Mouse (Mus musculus): ENCODE data around the gene Abr. TPM values are rescaled to one million over a fixed set of nuclear protein-coding genes. Genes with fewer than 3 reads are reported as not detected.

Gene Abr
- polyA plus RNA-seq, 1 experiment from 2014 or later = 38.3 TPM

DNA sequence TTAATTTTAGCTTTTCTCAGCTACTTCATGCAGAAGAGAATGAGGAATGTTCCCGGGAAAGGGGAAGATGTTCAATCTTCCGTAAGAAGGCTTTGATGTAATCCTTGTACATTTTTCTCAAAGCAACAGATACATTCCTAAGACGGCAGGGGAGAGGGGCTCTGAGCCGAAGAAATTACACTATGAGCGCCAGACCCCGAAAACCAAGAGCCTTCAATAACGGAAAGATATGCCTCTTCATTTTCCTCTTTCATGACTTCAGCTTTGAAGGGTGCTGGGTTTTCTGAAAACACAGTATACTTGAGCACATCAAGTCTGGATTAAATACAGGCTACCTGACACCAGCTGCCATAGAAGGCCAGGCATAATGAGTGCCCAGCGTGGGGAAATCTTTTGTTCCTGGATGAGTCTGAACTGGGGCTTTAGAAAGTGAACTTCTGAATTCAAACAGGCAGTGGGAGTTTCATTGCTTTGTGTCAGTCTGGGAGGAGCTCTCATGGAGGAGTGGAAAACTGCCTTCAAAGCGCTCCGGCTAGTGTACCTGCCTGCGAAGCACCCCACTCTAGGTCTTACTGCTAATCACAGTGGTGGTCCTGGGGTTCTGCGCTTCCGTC is 239.3 kb downstream of the Abr start:
- Histone ChIP-seq H3K4me3 (replicated peaks) (no peak overlapping the region), H3K4me2 (replicated peaks) (no peak overlapping the region), H3K9me3 (no peaks in the 10 kb centered on the region), H3K9ac (no peak overlapping the region), H3K27ac (peak overlapping the region; percentile 69), H3K4me1 (replicated peaks) (peaks cover 16% of the 10 kb centered on the region), H3K27me3 (replicated peaks) (no peaks in the 10 kb centered on the region), H3K36me3 (no peaks in the 10 kb centered on the region)
- 56% methylated on average over 13 of the region's 13 CpGs for WGBS
- peak; percentile 31; the same call in 1 of the 2 replicates for ATAC-seq

GRCm38 (mm10) chr11:76381201-76381885 is 240.8 kb downstream of the Abr start:
- H3K36me3 ChIP-seq = no peaks in the 10 kb centered on the region
- peaks cover 16% of the 10 kb centered on the region for H3K4me1 ChIP-seq (replicated peaks)
- ATAC-seq = no peak
- WGBS = 78% methylated on average over 15 of the region's 15 CpGs
- H3K4me2 ChIP-seq (replicated peaks) = no peak overlapping the region
- H3K27me3 ChIP-seq (replicated peaks) = no peaks in the 10 kb centered on the region
- no peak overlapping the region for H3K9ac ChIP-seq
- H3K9me3 ChIP-seq = no peaks in the 10 kb centered on the region
- H3K4me3 ChIP-seq (replicated peaks) = no peak overlapping the region
- H3K27ac ChIP-seq = no peak overlapping the region

DNA sequence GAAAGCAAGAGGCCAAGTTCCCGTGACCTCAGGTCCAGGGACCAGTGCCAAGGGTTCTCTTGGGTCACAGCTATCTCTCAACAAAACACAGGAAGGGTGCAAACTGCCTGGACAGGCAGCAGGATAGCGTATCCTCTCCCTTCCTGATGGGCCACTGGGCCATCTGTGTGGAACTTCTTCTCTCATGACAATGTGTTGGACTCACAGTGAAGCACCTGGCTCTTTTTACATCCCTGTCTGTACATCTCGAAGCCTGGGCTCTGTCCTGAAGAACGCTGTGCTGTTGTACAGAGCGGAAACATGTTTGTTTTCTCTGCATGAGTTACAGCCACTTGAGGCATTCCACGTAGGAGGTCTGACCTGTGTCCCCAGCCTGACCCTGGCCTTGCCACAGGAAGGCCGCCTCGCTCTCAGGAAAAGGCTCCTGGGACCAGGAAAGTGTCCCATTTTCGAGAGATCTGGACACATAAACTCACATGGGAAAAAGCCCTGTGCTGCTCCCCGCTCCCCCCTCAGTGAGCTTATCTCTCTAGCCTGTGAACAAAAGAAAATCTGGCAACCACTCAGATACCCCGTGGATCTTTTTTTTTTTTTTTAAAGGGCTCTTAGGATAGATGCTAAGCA is 242.1 kb downstream of the Abr start:
- Histone ChIP-seq H3K4me1 (replicated peaks) (peaks cover 22% of the 10 kb centered on the region), H3K4me2 (replicated peaks) (no peak overlapping the region), H3K4me3 (replicated peaks) (no peak overlapping the region), H3K27ac (peak overlapping the region; percentile 20), H3K9me3 (no peaks in the 10 kb centered on the region), H3K36me3 (no peaks in the 10 kb centered on the region), H3K27me3 (replicated peaks) (no peaks in the 10 kb centered on the region), H3K9ac (no peak overlapping the region)
- ATAC-seq = peak; percentile 48
- 35% methylated on average over 11 of the region's 11 CpGs for WGBS

- Histone ChIP-seq H3K36me3 (no peaks in the 10 kb centered on the region), H3K27me3 (replicated peaks) (no peaks in the 10 kb centered on the region), H3K4me2 (replicated peaks) (no peak overlapping the region), H3K27ac (0 out of 2 replicates have a peak overlapping the region, but pooled peaks have one; percentile 88), H3K9ac (no peak overlapping the region), H3K4me1 (replicated peaks) (peaks cover 45% of the 10 kb centered on the region), H3K4me3 (replicated peaks) (no peak overlapping the region), H3K9me3 (no peaks in the 10 kb centered on the region)
- ATAC-seq = no peak
- WGBS = 85% methylated on average over 3 of the region's 3 CpGs
Measured at GRCm38 (mm10) chr11:76376425-76376824, 245.7 kb downstream of the Abr start.

DNA sequence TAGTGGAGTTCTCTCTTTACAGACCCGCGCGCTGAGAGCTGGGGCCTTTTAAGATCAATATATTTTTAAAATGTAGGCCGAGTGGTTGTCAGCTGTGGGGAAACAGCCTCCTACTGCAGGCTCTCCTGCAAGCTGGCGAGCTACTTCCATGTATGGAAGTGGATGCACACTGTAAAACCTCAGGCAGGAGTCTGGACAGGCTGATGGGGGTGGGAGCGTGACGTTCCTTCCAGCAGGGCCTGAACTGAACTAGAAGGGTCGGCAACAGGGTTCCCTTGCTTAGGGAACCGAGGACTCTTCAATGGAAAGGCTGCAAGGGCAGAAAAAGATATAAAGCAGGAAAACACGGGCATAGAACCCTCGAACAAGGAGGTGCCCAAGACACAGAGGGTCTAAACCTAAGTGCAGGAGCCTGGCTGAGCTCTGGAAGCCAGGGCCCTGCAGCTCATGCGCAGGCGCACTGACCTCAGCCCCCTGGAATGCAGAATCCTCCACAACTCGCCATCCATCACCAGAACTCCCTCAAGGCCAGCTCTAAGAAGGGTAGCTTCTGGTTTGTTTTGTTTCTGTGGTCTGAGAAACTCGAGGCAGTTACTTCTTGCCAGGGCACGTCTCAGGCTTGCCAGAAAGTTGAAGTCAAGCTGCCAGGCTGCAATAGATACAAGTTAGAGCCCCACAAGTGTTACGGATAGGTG is 247.5 kb downstream of the Abr start:
- Histone ChIP-seq H3K9ac (0 out of 2 replicates have a peak overlapping the region, but pooled peaks have one; percentile 17), H3K4me1 (replicated peaks) (peaks cover 44% of the 10 kb centered on the region), H3K27me3 (replicated peaks) (no peaks in the 10 kb centered on the region), H3K4me2 (replicated peaks) (peak overlapping the region; percentile 28; the same call in 1 of the 2 replicates), H3K9me3 (no peaks in the 10 kb centered on the region), H3K36me3 (no peaks in the 10 kb centered on the region), H3K4me3 (replicated peaks) (no peak overlapping the region), H3K27ac (peak overlapping the region; percentile 88)
- peak; percentile 93 for ATAC-seq
- 28% methylated on average over 17 of the region's 17 CpGs for WGBS

- Histone ChIP-seq H3K4me2 (replicated peaks) (no peak overlapping the region), H3K4me3 (replicated peaks) (no peak overlapping the region), H3K27ac (peak overlapping the region; percentile 64), H3K4me1 (replicated peaks) (peaks cover 44% of the 10 kb centered on the region), H3K36me3 (no peaks in the 10 kb centered on the region), H3K9ac (no peak overlapping the region), H3K27me3 (replicated peaks) (no peaks in the 10 kb centered on the region), H3K9me3 (no peaks in the 10 kb centered on the region)
- WGBS = 47% methylated on average over 6 of the region's 6 CpGs
- ATAC-seq = no peak
Measured at GRCm38 (mm10) chr11:76372534-76372933, 249.6 kb downstream of the Abr start.

DNA sequence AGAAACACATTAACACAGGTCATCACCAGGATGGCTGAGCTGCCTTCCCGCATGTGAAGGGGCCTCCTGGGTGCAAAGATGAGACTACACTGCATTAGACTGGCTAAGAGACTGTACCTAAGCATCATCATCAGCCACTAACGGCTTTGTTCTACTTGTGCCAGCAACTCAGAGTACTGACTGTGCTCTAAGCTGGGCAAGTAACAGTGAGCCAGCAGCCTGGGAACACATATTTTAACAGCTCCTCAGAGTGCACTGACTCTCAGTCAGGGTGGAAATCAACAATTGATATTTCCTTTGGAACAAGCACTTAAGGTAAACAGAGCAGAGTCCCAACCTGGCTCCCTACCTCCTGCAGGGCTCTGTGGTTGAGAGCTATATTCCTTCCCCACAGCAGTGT is 250.0 kb downstream of the Abr start:
- Histone ChIP-seq H3K9ac (no peak overlapping the region), H3K4me3 (replicated peaks) (no peak overlapping the region), H3K27ac (peak overlapping the region; percentile 64), H3K4me2 (replicated peaks) (no peak overlapping the region), H3K36me3 (no peaks in the 10 kb centered on the region), H3K27me3 (replicated peaks) (no peaks in the 10 kb centered on the region), H3K9me3 (no peaks in the 10 kb centered on the region), H3K4me1 (replicated peaks) (peaks cover 44% of the 10 kb centered on the region)
- ATAC-seq = no peak
- 33% methylated on average over 2 of the region's 2 CpGs for WGBS

DNA sequence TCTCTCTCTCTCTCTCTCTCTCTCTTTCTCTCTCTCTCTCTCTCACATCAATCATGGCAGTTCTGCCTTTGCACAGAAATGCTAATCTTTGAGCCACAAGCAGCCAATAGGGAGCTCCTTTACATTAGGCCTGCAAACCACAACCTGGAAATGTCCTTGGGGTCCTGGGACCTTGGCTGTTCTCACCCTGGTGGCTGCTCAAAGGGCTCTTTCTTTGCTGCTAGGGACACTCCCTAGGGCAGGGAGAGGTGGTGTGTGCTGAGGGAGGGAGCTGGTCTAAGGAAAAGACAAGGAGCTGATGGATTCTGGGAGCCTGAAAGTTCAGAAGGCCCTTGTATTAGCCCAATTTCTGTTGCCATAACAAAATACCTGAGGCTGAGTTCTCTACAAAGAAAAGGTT is 251.6 kb downstream of the Abr start:
- H3K9ac ChIP-seq = no peak overlapping the region
- H3K4me2 ChIP-seq (replicated peaks) = no peak overlapping the region
- H3K27me3 ChIP-seq (replicated peaks) = no peaks in the 10 kb centered on the region
- ATAC-seq = no peak
- no peaks in the 10 kb centered on the region for H3K9me3 ChIP-seq
- H3K4me1 ChIP-seq (replicated peaks) = peaks cover 46% of the 10 kb centered on the region
- H3K36me3 ChIP-seq = no peaks in the 10 kb centered on the region
- no peak overlapping the region for H3K27ac ChIP-seq
- no peak overlapping the region for H3K4me3 ChIP-seq (replicated peaks)

Other genes with a start within 250 kb of the Abr start
- 31.1 and 31.2 TPM in 2 replicates for gene Nxn, start 223.2 kb downstream of the Abr start, polyA plus RNA-seq (2015; fragmentation: Nextera tagmentation; extraction: Ambion mirVana)
- 87.2 and 103 TPM in 2 replicates for gene Timm22, start 215.4 kb downstream of the Abr start, polyA plus RNA-seq (2015; fragmentation: Nextera tagmentation; extraction: Ambion mirVana)
- gene Bhlha9, start 50.2 kb upstream of the Abr start, polyA plus RNA-seq (2015; fragmentation: Nextera tagmentation; extraction: Ambion mirVana) = 0.14 and 0.19 TPM in 2 replicates
- gene Trarg1, start 57.5 kb upstream of the Abr start, polyA plus RNA-seq (2015; fragmentation: Nextera tagmentation; extraction: Ambion mirVana) = 0.35 and 0.64 TPM in 2 replicates
- gene Gosr1, start 141.3 kb upstream of the Abr start, polyA plus RNA-seq (2015; fragmentation: Nextera tagmentation; extraction: Ambion mirVana) = 24.9 and 28.6 TPM in 2 replicates
- 10.1 and 11.3 TPM in 2 replicates for gene Cpd, start 224.7 kb upstream of the Abr start, polyA plus RNA-seq (2015; fragmentation: Nextera tagmentation; extraction: Ambion mirVana)